Mouse (Mus musculus): ENCODE data around the gene Alox12e.
A peak's percentile ranks its signal among the peaks of the same experiment; 100 is the strongest.
"Not testable (repeated sequence)": the region's sequence is repeated elsewhere in the genome, so short reads cannot be mapped to it uniquely, and the experiment has no call there.

Alox12e gene

GRCm38 (mm10) chr11:70322528-70322927, at the start of gene Alox12e:
TSS of gene Alox12e (minus strand) at chr11:70322628.
- no peaks in the 10 kb centered on the region for H3K9me3 ChIP-seq (ENCODE audit: low read length)
- peaks cover 79% of the 10 kb centered on the region for H3K27me3 ChIP-seq (ENCODE audit: insufficient read depth, low read length)
- no peak for TF ChIP-seq CTCF (conservative IDR thresholded peaks at IDR 0.05; ENCODE audit: low read length)
- no peak for TF ChIP-seq POU5F1 (IDR thresholded peaks at IDR 0.05; ENCODE audit: borderline replicate concordance, low read length)
- TF ChIP-seq NANOG (IDR thresholded peaks at IDR 0.05; ENCODE audit: borderline replicate concordance, low read length): no peak
- H3K4me1 ChIP-seq (replicated peaks; ENCODE audit: low read depth, low read length): peaks cover 21% of the 10 kb centered on the region
- no peaks in the 10 kb centered on the region for H3K36me3 ChIP-seq (ENCODE audit: insufficient read depth, low read length)
- H3K4me3 ChIP-seq (replicated peaks; ENCODE audit: low read length): peak within 1 kb of the TSS; percentile 78

DNA sequence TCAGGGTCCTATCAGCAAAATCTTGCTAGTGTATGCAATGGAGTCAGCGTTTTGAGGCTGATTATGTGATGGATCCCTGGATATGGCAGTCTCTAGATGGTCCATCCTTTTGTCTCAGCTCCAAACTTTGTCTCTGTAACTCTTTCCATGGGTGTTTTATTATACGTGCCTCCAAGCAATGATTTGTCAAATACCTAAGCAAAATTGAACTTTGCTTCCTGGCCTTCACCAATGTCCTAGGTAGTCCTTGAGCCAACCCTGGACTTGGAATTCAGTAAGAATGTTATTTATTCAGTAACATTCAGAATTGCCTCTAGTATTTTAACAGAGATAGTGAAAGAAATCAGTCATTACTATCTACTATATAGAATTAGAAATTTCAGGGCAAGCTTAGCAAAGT, 46.2 kb upstream of the Alox12e start:
- H3K9me3 ChIP-seq (ENCODE audit: low read length): peaks cover 46% of the 10 kb centered on the region
- not testable (repeated sequence) for H3K27me3 ChIP-seq (ENCODE audit: insufficient read depth, low read length); H3K36me3 ChIP-seq (ENCODE audit: insufficient read depth, low read length); H3K4me3 ChIP-seq (replicated peaks; ENCODE audit: low read length); H3K4me1 ChIP-seq (replicated peaks; ENCODE audit: low read depth, low read length)

DNA sequence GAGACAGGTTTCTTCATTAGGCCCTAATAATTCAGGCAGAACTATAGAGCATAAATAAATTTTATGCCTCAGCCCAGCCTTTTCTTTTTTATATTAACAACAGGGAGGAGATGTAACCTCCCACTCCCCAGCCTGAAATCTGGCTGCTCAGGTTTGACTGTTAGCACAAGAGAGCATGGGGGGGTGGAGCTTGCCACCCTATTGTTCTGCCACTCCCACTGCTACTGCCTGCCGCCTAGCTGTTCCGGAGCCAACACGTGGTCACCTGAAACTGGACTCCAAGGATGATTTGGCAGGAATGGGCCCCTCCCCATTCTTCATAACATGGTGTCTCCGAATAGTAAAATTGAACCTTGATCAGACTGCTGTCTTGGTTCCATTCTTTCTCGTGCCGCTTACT, 45.3 kb upstream of the Alox12e start:
- H3K36me3 ChIP-seq (ENCODE audit: insufficient read depth, low read length); H3K4me3 ChIP-seq (replicated peaks; ENCODE audit: low read length); H3K4me1 ChIP-seq (replicated peaks; ENCODE audit: low read depth, low read length); H3K27me3 ChIP-seq (ENCODE audit: insufficient read depth, low read length): not testable (repeated sequence)
- H3K9me3 ChIP-seq (ENCODE audit: low read length): peaks cover 53% of the 10 kb centered on the region

GRCm38 (mm10) chr11:70351868-70352267, 29.4 kb upstream of the Alox12e start, which contains the start of gene Alox15:
TSS of gene Alox15 (minus strand) at chr11:70352031.
- Histone ChIP-seq H3K27me3 (ENCODE audit: insufficient read depth, low read length) (peaks cover 70% of the 10 kb centered on the region), H3K36me3 (ENCODE audit: insufficient read depth, low read length) (no peaks in the 10 kb centered on the region), H3K9me3 (ENCODE audit: low read length) (no peaks in the 10 kb centered on the region), H3K4me1 (replicated peaks; ENCODE audit: low read depth, low read length) (peaks cover 58% of the 10 kb centered on the region), H3K4me3 (replicated peaks; ENCODE audit: low read length) (peak within 1 kb of the TSS; percentile 66)
- TF ChIP-seq POU5F1 (IDR thresholded peaks at IDR 0.05; ENCODE audit: borderline replicate concordance, low read length): no peak
- TF ChIP-seq CTCF (conservative IDR thresholded peaks at IDR 0.05; ENCODE audit: low read length): no peak
- no peak for TF ChIP-seq NANOG (IDR thresholded peaks at IDR 0.05; ENCODE audit: borderline replicate concordance, low read length)

DNA sequence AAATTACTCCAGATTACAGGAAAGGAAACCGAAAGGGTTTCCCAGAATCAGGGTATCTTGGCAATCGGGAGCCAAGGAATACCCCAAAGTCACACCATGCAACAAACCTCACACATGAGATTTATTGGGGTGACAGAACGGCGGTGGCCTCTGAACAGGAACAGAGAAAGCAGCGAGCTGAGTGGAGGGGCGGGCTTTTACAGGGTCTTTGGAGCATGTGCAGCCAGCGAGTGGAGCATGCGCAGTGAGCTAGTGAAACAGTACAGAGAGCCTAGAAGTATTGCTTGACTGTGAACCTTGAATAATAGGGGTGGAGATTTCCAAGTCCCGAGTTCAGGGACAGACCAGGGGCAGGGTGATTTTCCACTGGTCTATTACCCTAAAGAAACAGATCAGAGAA, 26.2 kb upstream of the Alox12e start:
- Histone ChIP-seq H3K4me1 (replicated peaks; ENCODE audit: low read depth, low read length) (peaks cover 43% of the 10 kb centered on the region), H3K4me3 (replicated peaks; ENCODE audit: low read length) (no peak overlapping the region), H3K36me3 (ENCODE audit: insufficient read depth, low read length) (no peaks in the 10 kb centered on the region), H3K9me3 (ENCODE audit: low read length) (no peaks in the 10 kb centered on the region), H3K27me3 (ENCODE audit: insufficient read depth, low read length) (peaks cover 95% of the 10 kb centered on the region)
- no peak for TF ChIP-seq NANOG (IDR thresholded peaks at IDR 0.05; ENCODE audit: borderline replicate concordance, low read length)

DNA sequence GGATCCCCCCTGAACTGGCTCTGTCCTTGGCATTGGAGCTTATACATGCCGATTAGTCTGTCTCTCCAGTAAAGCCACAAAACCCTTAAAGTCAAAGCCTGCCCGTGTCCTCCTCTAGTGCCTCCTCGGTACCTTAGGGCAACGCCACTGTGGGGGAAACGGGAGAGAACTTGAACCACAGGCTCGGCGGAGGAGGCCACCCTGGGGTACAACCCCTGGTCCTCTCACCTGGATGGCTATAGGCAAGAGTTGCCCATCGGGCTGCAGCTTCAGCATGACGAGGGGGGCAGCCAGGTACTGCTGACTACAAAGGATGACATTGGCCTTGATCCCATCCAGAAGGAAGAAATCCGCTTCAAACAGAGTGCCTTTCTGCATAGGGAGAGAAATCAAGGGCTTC, 25.4 kb upstream of the Alox12e start:
- no peaks in the 10 kb centered on the region for H3K9me3 ChIP-seq (ENCODE audit: low read length)
- no peaks in the 10 kb centered on the region for H3K36me3 ChIP-seq (ENCODE audit: insufficient read depth, low read length)
- peaks cover 38% of the 10 kb centered on the region for H3K4me1 ChIP-seq (replicated peaks; ENCODE audit: low read depth, low read length)
- peaks cover 94% of the 10 kb centered on the region for H3K27me3 ChIP-seq (ENCODE audit: insufficient read depth, low read length)
- H3K4me3 ChIP-seq (replicated peaks; ENCODE audit: low read length): no peak overlapping the region
- TF ChIP-seq CTCF (conservative IDR thresholded peaks at IDR 0.05; ENCODE audit: low read length) (no peak), NANOG (IDR thresholded peaks at IDR 0.05; ENCODE audit: borderline replicate concordance, low read length) (no peak), POU5F1 (IDR thresholded peaks at IDR 0.05; ENCODE audit: borderline replicate concordance, low read length) (no peak)

- H3K36me3 ChIP-seq (ENCODE audit: insufficient read depth, low read length): no peaks in the 10 kb centered on the region
- TF ChIP-seq CTCF (conservative IDR thresholded peaks at IDR 0.05; ENCODE audit: low read length): no peak
- TF ChIP-seq POU5F1 (IDR thresholded peaks at IDR 0.05; ENCODE audit: borderline replicate concordance, low read length): no peak
- TF ChIP-seq NANOG (IDR thresholded peaks at IDR 0.05; ENCODE audit: borderline replicate concordance, low read length): no peak
- no peak overlapping the region for H3K4me3 ChIP-seq (replicated peaks; ENCODE audit: low read length)
- peaks cover 77% of the 10 kb centered on the region for H3K27me3 ChIP-seq (ENCODE audit: insufficient read depth, low read length)
- no peaks in the 10 kb centered on the region for H3K9me3 ChIP-seq (ENCODE audit: low read length)
- peaks cover 18% of the 10 kb centered on the region for H3K4me1 ChIP-seq (replicated peaks; ENCODE audit: low read depth, low read length)
Observed at GRCm38 (mm10) chr11:70345546-70345945, 23.1 kb upstream of the Alox12e start.

GRCm38 (mm10) chr11:70345061-70345460, 22.6 kb upstream of the Alox12e start:
- TF ChIP-seq CTCF (conservative IDR thresholded peaks at IDR 0.05; ENCODE audit: low read length) (no peak), NANOG (IDR thresholded peaks at IDR 0.05; ENCODE audit: borderline replicate concordance, low read length) (no peak), POU5F1 (IDR thresholded peaks at IDR 0.05; ENCODE audit: borderline replicate concordance, low read length) (no peak)
- Histone ChIP-seq H3K27me3 (ENCODE audit: insufficient read depth, low read length) (peaks cover 73% of the 10 kb centered on the region), H3K9me3 (ENCODE audit: low read length) (no peaks in the 10 kb centered on the region), H3K4me1 (replicated peaks; ENCODE audit: low read depth, low read length) (peaks cover 16% of the 10 kb centered on the region), H3K4me3 (replicated peaks; ENCODE audit: low read length) (no peak overlapping the region), H3K36me3 (ENCODE audit: insufficient read depth, low read length) (no peaks in the 10 kb centered on the region)

DNA sequence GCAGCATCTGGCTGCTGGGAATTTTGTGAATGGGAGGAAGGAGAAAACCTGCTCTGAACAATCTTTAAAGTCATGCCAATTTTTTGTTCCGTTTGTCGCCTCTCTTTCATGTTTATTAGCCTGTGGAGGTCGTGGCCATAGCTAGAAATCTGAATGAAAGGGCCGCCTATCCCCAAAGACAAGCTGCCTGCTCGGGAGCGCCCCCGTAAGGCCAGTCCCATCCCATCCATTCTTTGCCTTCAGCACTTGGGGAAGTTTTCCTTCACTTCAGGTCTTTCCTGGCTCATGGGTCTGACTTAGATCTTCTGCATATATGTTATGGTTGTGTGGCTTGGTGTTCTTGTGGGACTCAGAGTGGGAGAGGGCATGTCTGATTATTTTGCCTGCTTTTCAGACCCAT, 17.1 kb upstream of the Alox12e start:
- H3K4me1 ChIP-seq (replicated peaks; ENCODE audit: low read depth, low read length): peaks cover 13% of the 10 kb centered on the region
- no peaks in the 10 kb centered on the region for H3K9me3 ChIP-seq (ENCODE audit: low read length)
- peak overlapping the region; percentile 46 for H3K4me3 ChIP-seq (replicated peaks; ENCODE audit: low read length)
- TF ChIP-seq CTCF (conservative IDR thresholded peaks at IDR 0.05; ENCODE audit: low read length): peak; percentile 74
- TF ChIP-seq POU5F1 (IDR thresholded peaks at IDR 0.05; ENCODE audit: borderline replicate concordance, low read length): no peak
- H3K27me3 ChIP-seq (ENCODE audit: insufficient read depth, low read length): peaks cover 23% of the 10 kb centered on the region
- no peaks in the 10 kb centered on the region for H3K36me3 ChIP-seq (ENCODE audit: insufficient read depth, low read length)

Measured in E14TG2a.4 (cell line).